Mouse (Mus musculus) cerebral cortex, adult 2 months (tissue): ENCODE measurements around the gene Rph3al.

Experiments
- WGBS: fragments of 180-500 bp; shearing (Covaris S2); methylation state at CpG from one replicate; pipeline ENCODE4 v1.1.7; 2018; 5-methylcytosine and 5-hydroxymethylcytosine counted together

The Rph3al gene

GRCm38 (mm10) chr11:75813085-75813484, 125.1 kb downstream of the Rph3al start:
- 84% methylated on average over 10 of the region's 10 CpGs for WGBS

GRCm38 (mm10) chr11:75811900-75812299, 126.3 kb downstream of the Rph3al start:
- 24% methylated on average over 3 of the region's 3 CpGs for WGBS

- 99% methylated on average over 3 of the region's 3 CpGs for WGBS
Observed at GRCm38 (mm10) chr11:75810526-75810925, 127.7 kb downstream of the Rph3al start.

- WGBS, result 65% methylated on average over 5 of the region's 5 CpGs
Observed at GRCm38 (mm10) chr11:75807486-75807885, 130.7 kb downstream of the Rph3al start.

DNA sequence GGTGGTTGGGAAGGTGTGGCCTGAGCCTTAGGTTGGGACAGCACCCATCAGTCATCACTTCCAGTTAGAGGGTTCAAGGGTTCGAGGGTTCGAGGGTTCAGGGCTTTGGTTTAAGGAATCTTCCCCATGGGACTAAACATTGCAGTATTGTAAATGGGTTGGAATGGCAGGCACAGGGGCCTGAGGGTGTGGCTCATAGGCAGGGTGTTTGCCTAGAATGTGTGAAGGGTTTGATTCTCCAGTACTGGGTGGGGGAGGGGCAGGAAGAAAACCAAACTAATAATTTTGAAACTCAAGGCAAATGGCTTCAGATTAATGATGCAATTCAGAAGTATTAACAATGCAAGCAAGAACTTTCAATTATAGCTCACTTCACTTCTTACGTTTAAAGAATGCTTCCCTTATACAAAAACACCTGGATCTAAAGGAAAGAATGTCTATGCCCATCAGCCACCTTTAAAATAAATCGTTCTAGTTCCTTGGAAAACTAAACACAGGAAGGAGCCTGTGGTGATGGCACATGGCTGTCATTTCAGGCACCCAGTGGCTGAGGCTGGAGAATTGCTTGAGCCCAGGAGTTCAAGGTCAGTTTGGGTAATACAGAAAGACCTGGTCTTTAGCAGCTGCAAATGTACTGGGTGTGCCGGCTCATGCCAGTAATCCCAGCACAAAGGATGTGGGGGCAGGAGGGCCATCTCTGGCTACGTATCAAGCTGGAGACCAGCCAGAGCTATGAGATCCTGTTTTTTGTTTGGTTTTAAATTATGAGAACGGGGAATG, 136.3 kb downstream of the Rph3al start:
- WGBS, result 78% methylated on average over 7 of the region's 7 CpGs

- 87% methylated on average over 4 of the region's 4 CpGs for WGBS
Observed at GRCm38 (mm10) chr11:75801369-75801768, 136.9 kb downstream of the Rph3al start.

GRCm38 (mm10) chr11:75796536-75797246, 141.5 kb downstream of the Rph3al start:
- 88% methylated on average over 13 of the region's 13 CpGs for WGBS

- whole genome bisulfite sequencing, result 3% methylated on average over 37 of the region's 37 CpGs
Observed at GRCm38 (mm10) chr11:75796029-75796445, 142.2 kb downstream of the Rph3al start, which contains the start of gene Doc2b. Gene Doc2b, minus strand, starts transcription at chr11:75796049.

DNA sequence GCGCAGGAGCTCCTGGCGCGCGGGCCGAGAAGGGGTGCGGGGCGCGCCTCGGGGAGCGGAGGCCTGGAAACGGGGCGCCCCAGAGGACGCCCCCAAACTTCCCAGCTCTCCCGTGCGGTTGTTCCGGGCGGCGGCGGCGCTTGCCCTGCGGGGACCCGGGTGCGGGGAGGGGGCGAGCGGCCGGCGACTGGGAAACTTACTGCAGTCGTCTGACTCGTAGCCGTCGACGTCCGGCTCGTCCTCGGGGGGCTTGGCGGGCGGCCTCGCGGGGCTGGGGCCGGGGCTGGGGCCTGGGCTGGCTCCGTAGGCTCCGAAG, 142.9 kb downstream of the Rph3al start:
- WGBS, result 3% methylated on average over 42 of the region's 42 CpGs

DNA sequence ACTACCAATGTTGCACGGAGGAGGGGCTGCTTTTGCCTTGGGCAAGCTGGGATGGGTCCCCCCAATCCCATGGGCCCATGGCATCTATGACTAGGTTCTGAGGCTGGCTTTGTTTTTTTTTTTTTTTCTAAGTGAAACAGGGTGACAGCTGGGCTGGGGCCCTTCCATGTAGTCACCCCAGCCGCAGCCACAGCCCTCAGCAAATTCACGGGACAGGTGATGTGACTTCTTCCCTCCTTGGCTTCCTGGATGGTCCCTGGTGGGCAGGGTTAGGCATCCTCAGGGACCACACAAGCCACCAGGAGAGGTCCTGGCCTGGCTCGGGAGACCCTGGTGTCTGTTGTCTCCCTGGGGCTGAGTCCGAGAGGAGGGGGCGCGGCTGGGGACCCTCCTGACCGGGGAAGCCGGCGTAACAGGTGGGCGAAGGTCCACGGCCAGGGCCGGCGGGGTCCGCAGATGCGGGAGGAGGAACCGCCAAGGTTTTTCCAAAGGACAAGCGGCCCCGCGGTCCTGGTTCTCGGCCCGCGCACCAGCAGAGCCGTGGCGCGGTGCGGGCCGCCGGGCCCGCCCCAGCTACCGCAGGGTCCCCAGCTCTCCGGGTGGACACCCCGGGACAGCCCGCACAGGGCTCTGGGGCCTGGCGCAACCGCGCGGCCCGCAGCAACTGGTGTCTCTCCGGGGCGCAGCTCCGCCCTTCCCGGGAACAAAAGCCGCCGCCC, 143.5 kb downstream of the Rph3al start:
- 12% methylated on average over 44 of the region's 45 CpGs for WGBS

- 86% methylated on average over 5 of the region's 5 CpGs for WGBS
Observed at GRCm38 (mm10) chr11:75793351-75793750, 144.9 kb downstream of the Rph3al start.

GRCm38 (mm10) chr11:75792535-75792934, 145.7 kb downstream of the Rph3al start:
- WGBS, result 83% methylated on average over 5 of the region's 5 CpGs

- WGBS, result 82% methylated on average over 8 of the region's 8 CpGs
Observed at GRCm38 (mm10) chr11:75785897-75786296, 152.3 kb downstream of the Rph3al start.

- WGBS, result 83% methylated on average over 5 of the region's 5 CpGs
Observed at GRCm38 (mm10) chr11:75783799-75784198, 154.4 kb downstream of the Rph3al start.

GRCm38 (mm10) chr11:75781919-75782318, 156.3 kb downstream of the Rph3al start:
- 30% methylated on average over 6 of the region's 6 CpGs for WGBS
